Mouse (Mus musculus) ZHBTc4 (cell line): ENCODE measurements at regions not wholly inside any gene's neighbourhood (a gene's known extent, or its start where the extent isn't known, plus 50 kb on each side); places are given as distances from the start of the nearest gene placed in this dataset.

Experiments
- DNase-seq: peaks from one replicate; pipeline ENCODE4 v3.0.0-alpha.2; 2011; ENCODE audit warnings: low read depth, low spot score

- no peak for DNase-seq
Observed at GRCm38 (mm10) chr14:58967975-58968374, 174.7 kb downstream of the 1700129C05Rik start.

- no peak for DNase-seq
Observed at GRCm38 (mm10) chr14:58967163-58967562, 175.5 kb downstream of the 1700129C05Rik start.

GRCm38 (mm10) chr14:58944958-58945357, 197.7 kb downstream of the 1700129C05Rik start:
- no peak for DNase-seq

GRCm38 (mm10) chr14:58943267-58943765, 199.4 kb downstream of the 1700129C05Rik start:
- DNase-seq = no peak

- peak; percentile 1 for DNase-seq
Observed at GRCm38 (mm10) chr14:58939086-58939485, 203.6 kb downstream of the 1700129C05Rik start.

GRCm38 (mm10) chr14:58938601-58938970, 204.1 kb downstream of the 1700129C05Rik start:
- peak; percentile 13 for DNase-seq

GRCm38 (mm10) chr14:58937791-58938600, 204.7 kb downstream of the 1700129C05Rik start:
- peak; percentile 49 for DNase-seq

GRCm38 (mm10) chr14:58937331-58937730, 205.4 kb downstream of the 1700129C05Rik start:
- no peak for DNase-seq

GRCm38 (mm10) chr14:58936131-58936530, 206.6 kb downstream of the 1700129C05Rik start:
- no peak for DNase-seq

- DNase-seq = no peak
Observed at GRCm38 (mm10) chr14:58917853-58918252, 224.8 kb downstream of the 1700129C05Rik start.

GRCm38 (mm10) chr14:58917228-58917627, 225.5 kb downstream of the 1700129C05Rik start:
- no peak for DNase-seq

GRCm38 (mm10) chr14:58914937-58915336, 227.8 kb downstream of the 1700129C05Rik start:
- peak; percentile 2 for DNase-seq

- no peak for DNase-seq
Observed at GRCm38 (mm10) chr14:58910846-58911245, 231.8 kb downstream of the 1700129C05Rik start.

GRCm38 (mm10) chr14:58907932-58908331, 234.8 kb downstream of the 1700129C05Rik start:
- no peak for DNase-seq

GRCm38 (mm10) chr14:58907359-58907758, 235.3 kb downstream of the 1700129C05Rik start:
- no peak for DNase-seq

GRCm38 (mm10) chr14:58906631-58907030, 236.1 kb downstream of the 1700129C05Rik start:
- DNase-seq = no peak

- no peak for DNase-seq
Observed at GRCm38 (mm10) chr14:58868176-58868949, 274.3 kb downstream of the 1700129C05Rik start.

- no peak for DNase-seq
Observed at GRCm38 (mm10) chr14:58867396-58868107, 275.1 kb downstream of the 1700129C05Rik start.

- DNase-seq = no peak
Observed at GRCm38 (mm10) chr14:58854871-58855270, 287.8 kb downstream of the 1700129C05Rik start.

- no peak for DNase-seq
Observed at GRCm38 (mm10) chr14:58844565-58844964, 298.1 kb downstream of the 1700129C05Rik start.

GRCm38 (mm10) chr14:58842196-58842886, 300.4 kb downstream of the 1700129C05Rik start:
- no peak for DNase-seq
